Mouse (Mus musculus) stomach, postnatal 0 days (tissue): ENCODE measurements around the gene Eva1a. TPM values are rescaled to one million over a fixed set of nuclear protein-coding genes. Genes with fewer than 3 reads are reported as not detected.

Experiments used
- ATAC-seq: fragments of 200-750 bp; cut with Nextera tagmentation; 2 replicates; pipeline ENCODE4 v1.8.0; 2017; ENCODE audit not compliant: low FRiP score, low TSS enrichment
- DNase-seq: peaks from one replicate; pipeline ENCODE4 v3.0.0-alpha.2; 2016; ENCODE audit warnings: low spot score
- H3K27ac ChIP-seq: fragments of 300-500 bp; sonication (generic); replicated peaks from 2 replicates; pipeline ENCODE4 v1.5.1; 2014; ENCODE audit warnings: mild to moderate bottlenecking, control low read depth
- H3K27me3 ChIP-seq: fragments of 300-500 bp; sonication (generic); 2 replicates; pipeline ENCODE4 v1.6.1; 2014; ENCODE audit warnings: low read length; ENCODE audit not compliant: control insufficient read depth, insufficient read depth
- H3K36me3 ChIP-seq: fragments of 300-500 bp; sonication (generic); 2 replicates; pipeline ENCODE4 v1.6.1; 2014; ENCODE audit warnings: low read length, mixed read lengths; ENCODE audit not compliant: control insufficient read depth, insufficient read depth
- H3K4me1 ChIP-seq: fragments of 300-500 bp; sonication (generic); replicated peaks from 2 replicates; pipeline ENCODE4 v1.6.1; 2014; ENCODE audit warnings: antibody characterized with exemption; ENCODE audit not compliant: control insufficient read depth, insufficient read depth
- H3K4me2 ChIP-seq: fragments of 300-500 bp; sonication (generic); replicated peaks from 2 replicates; pipeline ENCODE4 v1.6.1; 2014; ENCODE audit warnings: low read depth, mild to moderate bottlenecking, control low read depth, moderate library complexity
- H3K4me3 ChIP-seq: fragments of 300-500 bp; sonication (generic); 2 replicates; pipeline ENCODE4 v1.5.1; 2014; ENCODE audit warnings: low read depth, low read length, control low read depth
- H3K9ac ChIP-seq: fragments of 300-500 bp; sonication (generic); 2 replicates; pipeline ENCODE4 v1.6.1; 2014; ENCODE audit warnings: mild to moderate bottlenecking, low read length, control low read depth, mixed read lengths
- H3K9me3 ChIP-seq: fragments of 300-500 bp; sonication (generic); 2 replicates; pipeline ENCODE4 v1.6.1; 2016; ENCODE audit warnings: low read length; ENCODE audit not compliant: control insufficient read depth
- CTCF ChIP-seq: IDR thresholded peaks from 2 replicates; pipeline ENCODE4 v1.5.1; 2016; ENCODE audit warnings: antibody characterized with exemption, low read depth, mild to moderate bottlenecking, moderate library complexity
- EP300 ChIP-seq: optimal IDR thresholded peaks from 2 replicates; pipeline ENCODE3; 2016; ENCODE audit warnings: antibody characterized with exemption
- WGBS: fragments of 180-500 bp; shearing (Covaris S2); extraction: QIAGEN DNeasy Blood & Tissue Kit; methylation state at CpG from one replicate; pipeline ENCODE4 v1.1.7; 2014; 5-methylcytosine and 5-hydroxymethylcytosine counted together
- polyA plus RNA-seq: library from polyadenylated mRNA; unstranded; fragments of >200 nt; fragmentation: Nextera tagmentation; extraction: Ambion mirVana; gene quantifications from 2 replicates; pipeline ENCODE4 v1.2.1, GENCODE M21; 2015

Gene Eva1a
- polyA plus RNA-seq, 1 experiment from 2014 or later, result 15.4 TPM

DNA sequence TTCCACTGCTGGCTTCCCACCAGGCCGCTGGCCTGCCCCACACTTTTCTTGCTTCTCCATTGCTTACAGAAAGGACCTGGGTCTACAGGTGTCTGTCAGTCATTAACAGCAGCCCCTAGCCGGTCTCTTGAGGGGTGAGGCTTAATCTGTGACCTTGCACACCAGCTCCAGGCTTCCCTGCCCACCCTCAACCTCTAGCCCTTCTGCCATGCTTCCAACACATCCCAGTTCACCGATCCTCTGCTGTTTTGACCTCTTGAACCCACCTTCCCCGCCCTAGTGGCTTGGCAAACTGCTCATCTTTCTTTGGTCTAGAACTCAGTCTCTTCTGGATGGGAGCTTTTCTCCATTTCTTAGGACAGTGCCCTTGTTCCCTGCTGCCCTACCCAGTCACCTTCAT is 2.8 kb downstream of the Eva1a start:
- whole genome bisulfite sequencing, result 54% methylated on average over 4 of the region's 4 CpGs
- Histone ChIP-seq H3K27me3 (no peaks in the 10 kb centered on the region), H3K4me3 (peak overlapping the region; percentile 64; the same call in 1 of the 2 replicates), H3K9me3 (no peaks in the 10 kb centered on the region), H3K4me1 (0 out of 2 replicates have a peak, but pooled peaks cover 4% of the 10 kb centered on the region), H3K9ac (no peak overlapping the region), H3K36me3 (no peaks in the 10 kb centered on the region), H3K4me2 (peak overlapping the region; percentile 95), H3K27ac (no peak overlapping the region)
- TF ChIP-seq EP300 (no peak), CTCF (no peak)
- DNase-seq, result no peak
- ATAC-seq, result no peak

GRCm38 (mm10) chr6:82044509-82044908 is 3.7 kb downstream of the Eva1a start:
- no peaks in the 10 kb centered on the region for H3K36me3 ChIP-seq
- no peak overlapping the region for H3K9ac ChIP-seq
- H3K27me3 ChIP-seq, result no peaks in the 10 kb centered on the region
- no peak overlapping the region for H3K27ac ChIP-seq
- 72% methylated on average over 4 of the region's 4 CpGs for WGBS
- no peak for DNase-seq
- no peak for ATAC-seq
- TF ChIP-seq CTCF (no peak), EP300 (no peak)
- no peak overlapping the region for H3K4me3 ChIP-seq
- no peak overlapping the region for H3K4me2 ChIP-seq
- H3K4me1 ChIP-seq, result 0 out of 2 replicates have a peak, but pooled peaks cover 4% of the 10 kb centered on the region
- H3K9me3 ChIP-seq, result no peaks in the 10 kb centered on the region

- Histone ChIP-seq H3K27me3 (no peaks in the 10 kb centered on the region), H3K9ac (no peak overlapping the region), H3K27ac (no peak overlapping the region), H3K4me3 (no peak overlapping the region), H3K36me3 (no peaks in the 10 kb centered on the region), H3K9me3 (no peaks in the 10 kb centered on the region), H3K4me1 (0 out of 2 replicates have a peak, but pooled peaks cover 4% of the 10 kb centered on the region), H3K4me2 (no peak overlapping the region)
- ATAC-seq, result peak; percentile 55
- TF ChIP-seq EP300 (no peak), CTCF (no peak)
- WGBS, result 46% methylated on average over 6 of the region's 6 CpGs
- no peak for DNase-seq
Observed at GRCm38 (mm10) chr6:82047977-82048376, 7.1 kb downstream of the Eva1a start.

GRCm38 (mm10) chr6:82050201-82050600 is 9.4 kb downstream of the Eva1a start:
- Histone ChIP-seq H3K4me1 (0 out of 2 replicates have a peak, but pooled peaks cover 4% of the 10 kb centered on the region), H3K36me3 (no peaks in the 10 kb centered on the region), H3K4me2 (no peak overlapping the region), H3K4me3 (no peak overlapping the region), H3K27me3 (no peaks in the 10 kb centered on the region), H3K9ac (no peak overlapping the region), H3K9me3 (no peaks in the 10 kb centered on the region), H3K27ac (no peak overlapping the region)
- DNase-seq, result no peak
- WGBS, result 83% methylated on average over 9 of the region's 9 CpGs
- ATAC-seq, result no peak
- TF ChIP-seq EP300 (no peak), CTCF (no peak)

GRCm38 (mm10) chr6:82051569-82051968 is 10.7 kb downstream of the Eva1a start:
- TF ChIP-seq EP300, result no peak
- no peak for TF ChIP-seq CTCF
- ATAC-seq (no peak), DNase-seq (no peak)
- H3K27ac ChIP-seq, result no peak overlapping the region
- H3K4me3 ChIP-seq, result no peak overlapping the region
- H3K9me3 ChIP-seq, result no peaks in the 10 kb centered on the region
- H3K4me2 ChIP-seq, result no peak overlapping the region
- no peaks in the 10 kb centered on the region for H3K27me3 ChIP-seq
- no peak overlapping the region for H3K9ac ChIP-seq
- no peaks in the 10 kb centered on the region for H3K4me1 ChIP-seq
- H3K36me3 ChIP-seq, result no peaks in the 10 kb centered on the region
- 64% methylated on average over 8 of the region's 8 CpGs for WGBS

DNA sequence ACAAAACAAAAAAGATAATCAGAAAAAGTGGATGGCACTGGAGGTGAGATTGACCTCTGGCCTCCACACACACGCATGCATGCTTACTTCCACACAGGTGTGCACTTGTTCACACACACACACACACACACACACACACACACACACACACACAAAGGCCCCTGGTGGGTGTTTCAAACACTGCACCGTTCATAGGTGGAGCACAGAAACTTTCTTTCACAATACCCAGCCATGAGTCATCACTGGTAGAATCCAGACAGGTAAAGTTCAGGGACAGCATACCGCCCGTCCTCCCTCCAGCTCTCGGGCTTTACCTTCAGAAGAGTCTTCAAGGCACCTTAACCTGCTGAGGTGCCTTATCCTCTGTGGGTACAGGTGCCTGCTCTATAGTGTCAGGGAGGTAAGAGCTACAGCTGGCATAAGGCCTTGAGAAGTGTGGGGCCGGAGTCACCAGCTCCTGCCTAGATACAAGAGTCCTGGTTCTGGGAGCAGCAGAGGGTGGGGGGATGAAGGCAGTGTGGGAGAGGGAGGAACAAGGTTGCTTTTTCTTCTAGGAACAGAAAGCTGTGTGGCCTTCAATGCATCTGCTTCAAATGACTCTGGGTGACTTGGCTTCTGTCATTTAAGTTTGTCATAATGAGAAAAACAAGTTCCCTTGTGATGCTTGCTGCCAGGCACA is 11.3 kb downstream of the Eva1a start:
- peak; percentile 40 for DNase-seq
- Histone ChIP-seq H3K27ac (peak overlapping the region; percentile 56; the same call in 1 of the 2 replicates), H3K4me1 (no peaks in the 10 kb centered on the region), H3K27me3 (no peaks in the 10 kb centered on the region), H3K9ac (0 out of 2 replicates have a peak overlapping the region, but pooled peaks have one; percentile 13), H3K4me3 (no peak overlapping the region), H3K9me3 (no peaks in the 10 kb centered on the region), H3K4me2 (no peak overlapping the region), H3K36me3 (no peaks in the 10 kb centered on the region)
- TF ChIP-seq CTCF (peak; percentile 57), EP300 (no peak)
- peak; percentile 81 for ATAC-seq
- WGBS, result 53% methylated on average over 6 of the region's 6 CpGs
